Mouse (Mus musculus) B cell, adult 2 months (primary cell): ENCODE data around the gene Mup7.
"Not testable (repeated sequence)": the region's sequence is repeated elsewhere in the genome, so short reads cannot be mapped to it uniquely, and the experiment has no call there.

Source experiments
- DNase-seq, 2 experiments: peaks; one replicate each; pipeline ENCODE4 v3.0.0; 2022

Gene Mup7

GRCm38 (mm10) chr4:60070375-60070774, at the start of gene Mup7:
TSS of gene Mup7 (minus strand) at chr4:60070475.
- DNase-seq, result not testable (repeated sequence)

- not testable (repeated sequence) for DNase-seq
These were observed 9.6 kb upstream of the Mup7 start for GRCm38 (mm10) chr4:60079865-60080264.

GRCm38 (mm10) chr4:60029334-60030111, 40.8 kb downstream of the Mup7 start:
- not testable (repeated sequence) for DNase-seq

- not testable (repeated sequence) for DNase-seq
These were observed 50.1 kb downstream of the Mup7 start for GRCm38 (mm10) chr4:60020141-60020540.
